Mouse (Mus musculus) neural tube, embryonic 15.5 days (tissue): ENCODE data around the gene Arhgap18. TPM values are rescaled to one million over a fixed set of nuclear protein-coding genes. Genes with fewer than 3 reads are reported as not detected.

ENCODE experiments used
- ATAC-seq: fragments of 200-750 bp; cut with Nextera tagmentation; 2 replicates; pipeline ENCODE4 v1.8.0; 2017; ENCODE audit warnings: mild to moderate bottlenecking, moderate TSS enrichment, moderate library complexity; ENCODE audit not compliant: low FRiP score
- H3K27ac ChIP-seq: fragments of 300-500 bp; sonication (generic); replicated peaks from 2 replicates; pipeline ENCODE4 v1.5.1; 2015; ENCODE audit warnings: mild to moderate bottlenecking, inconsistent platforms
- H3K27me3 ChIP-seq: fragments of 300-500 bp; sonication (generic); replicated peaks from 2 replicates; pipeline ENCODE4 v1.6.1; 2015; ENCODE audit warnings: inconsistent platforms
- H3K36me3 ChIP-seq: fragments of 300-500 bp; sonication (generic); 2 replicates; pipeline ENCODE4 v1.6.1; 2015; ENCODE audit warnings: inconsistent platforms
- H3K4me1 ChIP-seq: fragments of 300-500 bp; sonication (generic); 2 replicates; pipeline ENCODE4 v1.6.1; 2015; ENCODE audit warnings: inconsistent platforms
- H3K4me2 ChIP-seq: fragments of 300-500 bp; sonication (generic); 2 replicates; pipeline ENCODE4 v1.6.1; 2015; ENCODE audit warnings: inconsistent platforms, mild to moderate bottlenecking, moderate library complexity
- H3K4me3 ChIP-seq: fragments of 300-500 bp; sonication (generic); replicated peaks from 2 replicates; pipeline ENCODE4 v1.5.1; 2015; ENCODE audit warnings: mild to moderate bottlenecking, inconsistent platforms
- H3K9ac ChIP-seq: fragments of 300-500 bp; sonication (generic); replicated peaks from 2 replicates; pipeline ENCODE4 v1.6.1; 2015; ENCODE audit warnings: mild to moderate bottlenecking, inconsistent platforms
- H3K9me3 ChIP-seq: fragments of 300-500 bp; sonication (generic); replicated peaks from 2 replicates; pipeline ENCODE4 v1.6.1; 2016; ENCODE audit warnings: inconsistent platforms
- WGBS: fragments of 180-500 bp; shearing (Covaris S2); methylation state at CpG from one replicate; pipeline ENCODE4 v1.1.7; 2015; ENCODE audit warnings: mixed read lengths; 5-methylcytosine and 5-hydroxymethylcytosine counted together
- polyA plus RNA-seq: library from polyadenylated mRNA; unstranded; fragments of >200 nt; fragmentation: Nextera tagmentation; extraction: Ambion mirVana; gene quantifications from 2 replicates; pipeline ENCODE4 v1.2.1, GENCODE M21; 2015

The Arhgap18 gene
- polyA plus RNA-seq, 1 experiment from 2014 or later, result 11.7 TPM

DNA sequence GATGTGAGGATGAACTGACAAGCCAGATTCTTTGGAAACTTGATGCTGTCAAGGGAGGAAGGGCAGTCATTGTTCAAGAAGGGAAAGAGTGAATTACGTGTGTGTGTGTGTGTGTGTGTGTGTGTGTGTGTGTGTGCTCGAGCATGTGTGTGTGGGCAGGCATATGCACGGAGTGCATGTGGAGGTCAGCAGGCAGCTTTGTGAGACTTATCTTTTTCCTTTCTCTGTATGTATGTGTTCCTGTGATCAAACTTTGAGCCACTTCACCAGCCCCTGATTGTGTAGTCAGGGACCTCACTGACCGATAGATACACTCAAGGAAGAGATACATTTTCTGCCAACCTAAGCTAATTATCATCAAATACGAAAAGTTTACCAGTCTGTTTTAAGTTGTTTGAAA, 57.6 kb downstream of the Arhgap18 start:
- Histone ChIP-seq H3K4me2 (no peak overlapping the region), H3K36me3 (no peaks in the 10 kb centered on the region), H3K9ac (no peak overlapping the region), H3K27me3 (no peaks in the 10 kb centered on the region), H3K27ac (no peak overlapping the region), H3K9me3 (no peaks in the 10 kb centered on the region), H3K4me1 (no peaks in the 10 kb centered on the region), H3K4me3 (no peak overlapping the region)
- WGBS, result 78% methylated on average over 5 of the region's 5 CpGs
- no peak for ATAC-seq

- ATAC-seq, result no peak
- H3K4me2 ChIP-seq, result no peak overlapping the region
- WGBS, result 75% methylated on average over 4 of the region's 4 CpGs
- H3K9ac ChIP-seq, result no peak overlapping the region
- no peaks in the 10 kb centered on the region for H3K4me1 ChIP-seq
- H3K9me3 ChIP-seq, result no peaks in the 10 kb centered on the region
- no peak overlapping the region for H3K27ac ChIP-seq
- no peaks in the 10 kb centered on the region for H3K27me3 ChIP-seq
- H3K36me3 ChIP-seq, result no peaks in the 10 kb centered on the region
- no peak overlapping the region for H3K4me3 ChIP-seq
Measured at GRCm38 (mm10) chr10:26811342-26811741, 58.1 kb downstream of the Arhgap18 start.

- Histone ChIP-seq H3K9ac (no peak overlapping the region), H3K4me2 (no peak overlapping the region), H3K4me1 (no peaks in the 10 kb centered on the region), H3K27ac (no peak overlapping the region), H3K36me3 (no peaks in the 10 kb centered on the region), H3K9me3 (no peaks in the 10 kb centered on the region), H3K4me3 (no peak overlapping the region), H3K27me3 (no peaks in the 10 kb centered on the region)
- ATAC-seq, result no peak
- WGBS, result 94% methylated on average over 8 of the region's 8 CpGs
Measured at GRCm38 (mm10) chr10:26815646-26816045, 62.4 kb downstream of the Arhgap18 start.

- ATAC-seq, result no peak
- H3K4me1 ChIP-seq, result peaks cover 7% of the 10 kb centered on the region; the same call in 1 of the 2 replicates
- H3K27ac ChIP-seq, result no peak overlapping the region
- H3K9me3 ChIP-seq, result no peaks in the 10 kb centered on the region
- H3K4me2 ChIP-seq, result no peak overlapping the region
- H3K27me3 ChIP-seq, result no peaks in the 10 kb centered on the region
- no peak overlapping the region for H3K9ac ChIP-seq
- H3K4me3 ChIP-seq, result no peak overlapping the region
- no peaks in the 10 kb centered on the region for H3K36me3 ChIP-seq
Measured at GRCm38 (mm10) chr10:26820326-26820725, 67.1 kb downstream of the Arhgap18 start.

GRCm38 (mm10) chr10:26820936-26821335, 67.7 kb downstream of the Arhgap18 start:
- Histone ChIP-seq H3K36me3 (no peaks in the 10 kb centered on the region), H3K27ac (no peak overlapping the region), H3K27me3 (no peaks in the 10 kb centered on the region), H3K4me3 (no peak overlapping the region), H3K4me2 (no peak overlapping the region), H3K4me1 (peaks cover 8% of the 10 kb centered on the region; the same call in 1 of the 2 replicates), H3K9ac (no peak overlapping the region), H3K9me3 (no peaks in the 10 kb centered on the region)
- no peak for ATAC-seq
- WGBS, result 67% methylated on average over 1 of the region's 1 CpGs

GRCm38 (mm10) chr10:26823997-26824396, 70.8 kb downstream of the Arhgap18 start:
- no peak for ATAC-seq
- Histone ChIP-seq H3K9ac (no peak overlapping the region), H3K4me2 (no peak overlapping the region), H3K27me3 (no peaks in the 10 kb centered on the region), H3K36me3 (no peaks in the 10 kb centered on the region), H3K27ac (no peak overlapping the region), H3K4me3 (no peak overlapping the region), H3K4me1 (peaks cover 20% of the 10 kb centered on the region), H3K9me3 (no peaks in the 10 kb centered on the region)
- WGBS, result 64% methylated on average over 5 of the region's 5 CpGs

- ATAC-seq, result peak; percentile 77
- H3K9me3 ChIP-seq, result no peaks in the 10 kb centered on the region
- WGBS, result 61% methylated on average over 8 of the region's 8 CpGs
- no peak overlapping the region for H3K9ac ChIP-seq
- no peaks in the 10 kb centered on the region for H3K36me3 ChIP-seq
- peak overlapping the region; percentile 33; the same call in 1 of the 2 replicates for H3K27ac ChIP-seq
- H3K4me2 ChIP-seq, result no peak overlapping the region
- H3K4me3 ChIP-seq, result no peak overlapping the region
- peaks cover 20% of the 10 kb centered on the region for H3K4me1 ChIP-seq
- H3K27me3 ChIP-seq, result no peaks in the 10 kb centered on the region
Measured at GRCm38 (mm10) chr10:26825246-26825889, 72.1 kb downstream of the Arhgap18 start.

DNA sequence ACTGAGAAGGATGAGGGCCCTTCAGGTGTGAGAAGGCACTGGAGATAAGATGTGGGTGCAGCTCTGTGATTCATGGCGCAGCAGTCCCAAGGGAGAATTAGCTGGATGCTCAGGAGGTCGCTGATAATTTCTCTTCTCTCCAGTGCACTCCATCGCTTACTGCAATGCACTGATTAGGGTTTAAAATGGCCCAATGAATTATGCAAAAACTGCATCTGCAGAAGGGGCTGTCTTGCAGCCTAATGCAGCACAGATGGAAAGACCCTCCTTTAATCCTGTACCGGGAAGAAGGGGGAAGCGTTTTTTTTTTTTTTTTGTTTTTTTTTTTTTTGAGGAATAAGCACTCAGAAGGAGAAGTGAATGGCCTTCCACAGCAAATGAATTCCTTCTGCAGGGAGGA, 74.1 kb downstream of the Arhgap18 start:
- no peaks in the 10 kb centered on the region for H3K9me3 ChIP-seq
- WGBS, result 18% methylated on average over 5 of the region's 5 CpGs
- H3K9ac ChIP-seq, result no peak overlapping the region
- H3K4me2 ChIP-seq, result no peak overlapping the region
- no peaks in the 10 kb centered on the region for H3K27me3 ChIP-seq
- peak; percentile 40; the same call in 1 of the 2 replicates for ATAC-seq
- no peak overlapping the region for H3K4me3 ChIP-seq
- peaks cover 20% of the 10 kb centered on the region for H3K4me1 ChIP-seq
- no peaks in the 10 kb centered on the region for H3K36me3 ChIP-seq
- H3K27ac ChIP-seq, result peak overlapping the region; percentile 42

GRCm38 (mm10) chr10:26828412-26829137, 75.4 kb downstream of the Arhgap18 start:
- H3K36me3 ChIP-seq, result no peaks in the 10 kb centered on the region
- H3K4me1 ChIP-seq, result peaks cover 20% of the 10 kb centered on the region
- H3K9me3 ChIP-seq, result no peaks in the 10 kb centered on the region
- no peak for ATAC-seq
- H3K27ac ChIP-seq, result no peak overlapping the region; the same call in 1 of the 2 replicates
- H3K9ac ChIP-seq, result no peak overlapping the region
- H3K4me3 ChIP-seq, result no peak overlapping the region
- 67% methylated on average over 9 of the region's 9 CpGs for WGBS
- H3K4me2 ChIP-seq, result no peak overlapping the region
- no peaks in the 10 kb centered on the region for H3K27me3 ChIP-seq

DNA sequence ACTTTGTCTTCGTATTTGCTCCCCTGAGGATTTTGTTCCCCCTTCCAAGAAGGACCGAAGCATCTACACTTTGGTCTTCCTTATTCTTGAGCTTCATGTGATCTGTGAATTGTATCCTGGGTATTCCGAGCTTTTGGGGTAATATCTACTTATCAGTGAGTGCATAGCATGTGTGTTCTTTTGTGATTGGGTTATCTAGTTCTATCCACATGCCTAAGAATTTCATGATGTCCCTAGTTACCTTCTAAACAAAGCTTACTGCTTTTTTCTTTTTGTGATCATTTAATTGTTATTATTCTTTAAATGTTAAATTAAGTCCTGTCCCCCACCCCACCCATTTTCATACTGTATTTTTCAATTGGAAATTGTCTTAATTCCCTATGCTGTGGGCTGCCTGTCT, 78.8 kb downstream of the Arhgap18 start:
- peaks cover 10% of the 10 kb centered on the region for H3K4me1 ChIP-seq
- no peak overlapping the region for H3K9ac ChIP-seq
- H3K36me3 ChIP-seq, result no peaks in the 10 kb centered on the region
- H3K4me3 ChIP-seq, result no peak overlapping the region
- no peak overlapping the region for H3K27ac ChIP-seq
- no peaks in the 10 kb centered on the region for H3K9me3 ChIP-seq
- 93% methylated on average over 3 of the region's 3 CpGs for WGBS
- no peaks in the 10 kb centered on the region for H3K27me3 ChIP-seq
- no peak overlapping the region for H3K4me2 ChIP-seq
- no peak for ATAC-seq

DNA sequence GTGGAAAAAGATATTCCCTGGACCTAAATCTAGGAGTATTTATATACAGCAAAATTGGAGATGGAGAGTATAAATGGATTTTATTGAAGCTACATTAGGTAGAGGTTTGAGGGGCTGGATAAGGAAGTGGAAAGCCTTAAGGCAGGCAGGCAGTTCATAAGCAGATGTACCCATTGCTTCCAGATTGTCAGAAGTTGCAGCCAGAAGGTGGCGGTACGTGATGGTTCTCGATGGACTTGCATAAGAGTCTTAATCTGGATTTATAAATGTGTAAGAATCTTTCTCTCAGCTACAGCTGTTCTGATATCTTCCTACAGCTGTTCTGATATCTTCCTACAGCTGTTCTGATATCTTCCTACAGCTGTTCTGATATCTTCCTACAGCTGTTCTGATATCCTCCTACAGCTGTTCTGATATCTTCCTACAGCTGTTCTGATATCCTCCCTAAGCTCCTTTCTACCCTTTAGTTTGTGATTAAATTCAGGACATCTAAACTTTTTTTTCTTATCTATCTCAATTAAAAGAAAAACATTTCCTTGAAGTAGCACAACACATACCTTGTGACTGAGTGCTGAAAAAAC, 79.5 kb downstream of the Arhgap18 start:
- no peaks in the 10 kb centered on the region for H3K36me3 ChIP-seq
- WGBS, result 92% methylated on average over 3 of the region's 3 CpGs
- H3K9ac ChIP-seq, result no peak overlapping the region
- no peak overlapping the region for H3K27ac ChIP-seq
- no peaks in the 10 kb centered on the region for H3K9me3 ChIP-seq
- no peak for ATAC-seq
- H3K4me2 ChIP-seq, result no peak overlapping the region
- H3K4me1 ChIP-seq, result peaks cover 4% of the 10 kb centered on the region; the same call in 1 of the 2 replicates
- no peaks in the 10 kb centered on the region for H3K27me3 ChIP-seq
- H3K4me3 ChIP-seq, result no peak overlapping the region

DNA sequence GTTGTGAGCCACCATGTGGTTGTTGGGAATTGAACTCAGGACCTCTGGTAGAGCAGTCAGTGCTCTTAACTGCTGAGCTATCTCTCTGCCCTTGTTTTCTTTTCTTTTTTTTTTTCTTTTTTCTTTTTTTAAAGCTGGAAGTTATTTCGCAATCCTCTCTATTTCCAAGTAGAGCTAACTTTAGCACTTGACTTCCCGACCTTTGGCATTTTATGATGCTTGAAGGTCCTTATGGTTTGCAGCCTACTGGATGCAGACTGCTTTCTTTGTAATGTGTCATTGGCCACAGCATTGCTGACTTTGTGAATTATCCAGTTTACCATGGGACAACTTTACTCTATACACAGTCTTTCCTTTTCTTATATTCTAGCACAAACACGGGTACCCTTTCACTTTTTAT, 80.2 kb downstream of the Arhgap18 start:
- no peak overlapping the region for H3K9ac ChIP-seq
- no peak for ATAC-seq
- no peak overlapping the region for H3K27ac ChIP-seq
- H3K36me3 ChIP-seq, result no peaks in the 10 kb centered on the region
- 89% methylated on average over 3 of the region's 3 CpGs for WGBS
- H3K4me3 ChIP-seq, result no peak overlapping the region
- no peaks in the 10 kb centered on the region for H3K27me3 ChIP-seq
- no peaks in the 10 kb centered on the region for H3K9me3 ChIP-seq
- no peaks in the 10 kb centered on the region for H3K4me1 ChIP-seq
- H3K4me2 ChIP-seq, result no peak overlapping the region
